Mouse (Mus musculus): ENCODE data around the gene Mmel1. TPM values are rescaled to one million over a fixed set of nuclear protein-coding genes. Genes with fewer than 3 reads are reported as not detected.

Gene Mmel1
- polyA plus RNA-seq, 1 experiment: not detected

GRCm38 (mm10) chr4:154838741-154839140, 30.6 kb upstream of the Mmel1 start:
- Histone ChIP-seq H3K4me1 (ENCODE audit: control insufficient read depth, insufficient read depth, low read length) (no peaks in the 10 kb centered on the region), H3K27ac (ENCODE audit: insufficient read depth, low read depth, low read length) (no peak overlapping the region), H3K4me3 (ENCODE audit: insufficient read depth, low read depth, low read length) (no peak overlapping the region)
- TF ChIP-seq POLR2A (IDR thresholded peaks at IDR 0.05; ENCODE audit: insufficient read depth, low read depth, low read length) (no peak), CTCF (IDR thresholded peaks at IDR 0.05; ENCODE audit: insufficient read depth, low read depth, low read length) (no peak)
- WGBS: 90% methylated on average over 13 of the region's 13 CpGs

- TF ChIP-seq POLR2A (IDR thresholded peaks at IDR 0.05; ENCODE audit: insufficient read depth, low read depth, low read length) (no peak), CTCF (IDR thresholded peaks at IDR 0.05; ENCODE audit: insufficient read depth, low read depth, low read length) (no peak)
- H3K4me1 ChIP-seq (ENCODE audit: control insufficient read depth, insufficient read depth, low read length): no peaks in the 10 kb centered on the region
- WGBS: 38% methylated on average over 11 of the region's 11 CpGs
- no peak overlapping the region for H3K27ac ChIP-seq (ENCODE audit: insufficient read depth, low read depth, low read length)
- H3K4me3 ChIP-seq (ENCODE audit: insufficient read depth, low read depth, low read length): no peak overlapping the region
Measured at GRCm38 (mm10) chr4:154839406-154839805, 30.0 kb upstream of the Mmel1 start.

GRCm38 (mm10) chr4:154852696-154853095, 16.7 kb upstream of the Mmel1 start:
- Histone ChIP-seq H3K4me3 (ENCODE audit: insufficient read depth, low read depth, low read length) (no peak overlapping the region), H3K4me1 (ENCODE audit: control insufficient read depth, insufficient read depth, low read length) (peaks cover 11% of the 10 kb centered on the region), H3K27ac (ENCODE audit: insufficient read depth, low read depth, low read length) (no peak overlapping the region)
- WGBS: 96% methylated on average over 1 of the region's 1 CpGs
- TF ChIP-seq CTCF (IDR thresholded peaks at IDR 0.05; ENCODE audit: insufficient read depth, low read depth, low read length): no peak
- TF ChIP-seq POLR2A (IDR thresholded peaks at IDR 0.05; ENCODE audit: insufficient read depth, low read depth, low read length): no peak

GRCm38 (mm10) chr4:154853881-154854280, 15.5 kb upstream of the Mmel1 start:
- H3K4me3 ChIP-seq (ENCODE audit: insufficient read depth, low read depth, low read length): no peak overlapping the region
- WGBS: 71% methylated on average over 4 of the region's 4 CpGs
- H3K27ac ChIP-seq (ENCODE audit: insufficient read depth, low read depth, low read length): no peak overlapping the region
- no peak for TF ChIP-seq POLR2A (IDR thresholded peaks at IDR 0.05; ENCODE audit: insufficient read depth, low read depth, low read length)
- peaks cover 11% of the 10 kb centered on the region for H3K4me1 ChIP-seq (ENCODE audit: control insufficient read depth, insufficient read depth, low read length)

- peaks cover 11% of the 10 kb centered on the region for H3K4me1 ChIP-seq (ENCODE audit: control insufficient read depth, insufficient read depth, low read length)
- WGBS: 55% methylated on average over 12 of the region's 12 CpGs
- H3K4me3 ChIP-seq (ENCODE audit: insufficient read depth, low read depth, low read length): peak overlapping the region; percentile 85
- no peak for TF ChIP-seq POLR2A (IDR thresholded peaks at IDR 0.05; ENCODE audit: insufficient read depth, low read depth, low read length)
- TF ChIP-seq CTCF (IDR thresholded peaks at IDR 0.05; ENCODE audit: insufficient read depth, low read depth, low read length): no peak
- H3K27ac ChIP-seq (ENCODE audit: insufficient read depth, low read depth, low read length): no peak overlapping the region
Measured at GRCm38 (mm10) chr4:154854676-154855345, 14.6 kb upstream of the Mmel1 start.

GRCm38 (mm10) chr4:154855721-154856479, 13.5 kb upstream of the Mmel1 start:
- WGBS: under 1% methylated on average over 110 of the region's 110 CpGs
- Histone ChIP-seq H3K27ac (ENCODE audit: insufficient read depth, low read depth, low read length) (peak overlapping the region; percentile 73), H3K4me3 (ENCODE audit: insufficient read depth, low read depth, low read length) (peak overlapping the region; percentile 85), H3K4me1 (ENCODE audit: control insufficient read depth, insufficient read depth, low read length) (peaks cover 11% of the 10 kb centered on the region)
- peak; percentile 80 for TF ChIP-seq POLR2A (IDR thresholded peaks at IDR 0.05; ENCODE audit: insufficient read depth, low read depth, low read length)
- no peak for TF ChIP-seq CTCF (IDR thresholded peaks at IDR 0.05; ENCODE audit: insufficient read depth, low read depth, low read length)

GRCm38 (mm10) chr4:154856480-154856837, 12.9 kb upstream of the Mmel1 start:
- TF ChIP-seq CTCF (IDR thresholded peaks at IDR 0.05; ENCODE audit: insufficient read depth, low read depth, low read length): no peak
- TF ChIP-seq POLR2A (IDR thresholded peaks at IDR 0.05; ENCODE audit: insufficient read depth, low read depth, low read length): no peak

GRCm38 (mm10) chr4:154856882-154857281, 12.5 kb upstream of the Mmel1 start:
- WGBS: 89% methylated on average over 7 of the region's 7 CpGs
- Histone ChIP-seq H3K4me1 (ENCODE audit: control insufficient read depth, insufficient read depth, low read length) (peaks cover 11% of the 10 kb centered on the region), H3K4me3 (ENCODE audit: insufficient read depth, low read depth, low read length) (no peak overlapping the region), H3K27ac (ENCODE audit: insufficient read depth, low read depth, low read length) (peak overlapping the region; percentile 73; the same call in 1 of the 2 replicates)
- TF ChIP-seq POLR2A (IDR thresholded peaks at IDR 0.05; ENCODE audit: insufficient read depth, low read depth, low read length) (no peak), CTCF (IDR thresholded peaks at IDR 0.05; ENCODE audit: insufficient read depth, low read depth, low read length) (no peak)

More at GRCm38 (mm10) chr4:154856480-154856837, 12.9 kb upstream of the Mmel1 start:
- Histone ChIP-seq H3K4me3 (ENCODE audit: insufficient read depth, low read depth, low read length) (peak overlapping the region; percentile 85), H3K27ac (ENCODE audit: insufficient read depth, low read depth, low read length) (peak overlapping the region; percentile 73), H3K4me1 (ENCODE audit: control insufficient read depth, insufficient read depth, low read length) (peaks cover 11% of the 10 kb centered on the region)
- WGBS: 16% methylated on average over 9 of the region's 9 CpGs
